Mouse (Mus musculus): ENCODE results near the gene Fgb. TPM values are rescaled to one million over a fixed set of nuclear protein-coding genes. Genes with fewer than 3 reads are reported as not detected.
A peak's percentile ranks its signal among the peaks of the same experiment; 100 is the strongest.

Gene Fgb
- polyA plus RNA-seq, 1 experiment from 2014 or later: not detected

DNA sequence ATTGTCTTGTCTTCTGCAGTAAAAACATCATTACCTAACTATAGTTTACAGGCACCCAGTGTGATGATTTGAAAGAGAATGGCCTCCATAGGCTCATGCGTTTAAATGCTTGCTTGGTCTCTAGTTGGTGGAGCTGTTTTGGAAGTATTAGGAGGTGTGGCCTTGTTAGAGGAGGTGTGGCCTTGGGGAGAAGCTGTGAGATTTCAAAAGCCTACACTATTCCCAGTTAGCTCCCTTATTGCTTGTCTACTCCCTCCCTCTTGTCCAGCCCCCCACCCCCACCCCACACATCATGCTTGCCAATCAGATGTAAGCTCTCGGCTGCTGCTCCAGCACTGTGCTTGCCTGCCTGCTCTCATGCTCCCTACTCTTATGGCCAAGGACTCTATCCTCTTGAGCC is 7.4 kb upstream of the Fgb start:
- no peaks in the 10 kb centered on the region for H3K9me3 ChIP-seq (replicated peaks; ENCODE audit: control insufficient read depth, low read length, poor library complexity, severe bottlenecking)
- WGBS: 88% methylated on average over 2 of the region's 2 CpGs
- H3K4me3 ChIP-seq (ENCODE audit: low read depth, low read length): no peak overlapping the region
- H3K27me3 ChIP-seq (ENCODE audit: control insufficient read depth, insufficient read depth, low read depth, low read length): no peaks in the 10 kb centered on the region
- H3K4me1 ChIP-seq (ENCODE audit: control insufficient read depth, insufficient read depth, low read length): peaks cover 11% of the 10 kb centered on the region
- no peak overlapping the region for H3K4me2 ChIP-seq (ENCODE audit: low read length)
- H3K9ac ChIP-seq (ENCODE audit: low read depth, low read length): no peak overlapping the region
- H3K36me3 ChIP-seq (ENCODE audit: control insufficient read depth, insufficient read depth, low read length): peaks cover 29% of the 10 kb centered on the region
- no peak overlapping the region for H3K27ac ChIP-seq (ENCODE audit: low read length)
- no peak for ATAC-seq

DNA sequence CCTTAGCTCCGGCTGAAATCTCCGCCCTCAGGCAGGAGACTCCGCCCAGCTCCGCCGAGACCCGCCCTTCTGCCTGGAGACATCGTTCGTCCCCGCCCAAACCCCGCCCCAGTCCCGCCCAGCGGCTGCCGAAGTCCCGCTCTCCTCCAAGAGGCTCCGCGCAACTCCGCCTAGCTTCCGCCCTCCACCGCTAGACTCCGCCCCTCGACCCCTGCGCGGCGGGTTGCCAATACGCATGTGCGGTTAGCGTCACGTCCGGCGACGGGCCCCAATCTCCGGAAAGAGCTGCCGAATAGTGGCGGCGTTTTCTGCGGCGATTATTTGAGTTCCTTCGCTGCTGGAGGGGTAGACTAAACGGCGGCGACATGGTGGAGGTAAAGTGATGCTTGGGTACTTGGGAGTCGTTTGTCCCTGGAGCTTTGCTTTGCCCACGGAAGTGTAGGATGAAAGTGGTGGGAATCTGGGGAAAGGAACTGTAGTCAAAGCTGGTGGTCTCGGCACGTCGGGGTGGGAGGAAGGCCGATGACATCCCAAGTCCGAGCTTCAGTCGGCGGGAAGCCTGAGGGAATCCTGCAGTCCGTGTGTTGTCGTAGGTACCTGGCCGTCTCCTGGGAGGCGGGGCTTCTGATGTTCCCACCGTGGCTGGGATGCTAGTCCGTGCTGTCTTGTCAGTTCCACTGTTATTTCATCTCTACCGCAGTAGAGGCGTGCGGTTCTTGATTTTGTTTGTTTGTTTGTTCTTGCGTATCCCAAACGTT is 5.8 kb upstream of the Fgb start, which contains the start of gene Plrg1:
Gene Plrg1 (plus strand): TSS at position 242 of the 758 bp plus-strand sequence.
- WGBS: under 1% methylated on average over 61 of the region's 61 CpGs
- peak; percentile 99 for ATAC-seq
- Histone ChIP-seq H3K36me3 (ENCODE audit: control insufficient read depth, insufficient read depth, low read length) (peaks cover 13% of the 10 kb centered on the region), H3K27ac (ENCODE audit: low read length) (peak within 1 kb of the TSS; percentile 82), H3K4me3 (ENCODE audit: low read depth, low read length) (peak within 1 kb of the TSS; percentile 73), H3K27me3 (ENCODE audit: control insufficient read depth, insufficient read depth, low read depth, low read length) (no peaks in the 10 kb centered on the region), H3K9ac (ENCODE audit: low read depth, low read length) (peak within 1 kb of the TSS; percentile 86), H3K9me3 (replicated peaks; ENCODE audit: control insufficient read depth, low read length, poor library complexity, severe bottlenecking) (no peaks in the 10 kb centered on the region), H3K4me2 (ENCODE audit: low read length) (peak within 1 kb of the TSS; percentile 93), H3K4me1 (ENCODE audit: control insufficient read depth, insufficient read depth, low read length) (peaks cover 11% of the 10 kb centered on the region)

DNA sequence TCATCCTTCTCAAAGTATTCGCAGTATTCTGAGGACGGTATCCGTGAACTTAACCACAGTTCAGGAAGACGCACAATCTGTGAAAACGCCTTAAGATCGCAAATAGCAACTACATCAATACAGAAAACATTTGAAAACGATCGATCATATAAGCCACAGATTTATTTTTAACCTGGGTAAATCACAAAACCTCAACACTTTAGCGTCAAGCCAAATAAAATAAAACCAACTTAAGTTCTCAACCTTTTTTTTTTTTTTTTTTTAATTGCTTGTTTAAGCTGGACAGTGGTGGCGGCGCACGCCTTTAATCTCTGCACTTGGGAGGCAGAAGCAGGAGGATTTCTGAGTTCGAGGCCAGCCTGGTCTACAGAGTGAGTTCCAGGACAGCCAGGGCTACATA is 5.1 kb upstream of the Fgb start:
- Histone ChIP-seq H3K4me1 (ENCODE audit: control insufficient read depth, insufficient read depth, low read length) (peaks cover 11% of the 10 kb centered on the region), H3K27me3 (ENCODE audit: control insufficient read depth, insufficient read depth, low read depth, low read length) (no peaks in the 10 kb centered on the region), H3K4me2 (ENCODE audit: low read length) (peak overlapping the region; percentile 49), H3K9me3 (replicated peaks; ENCODE audit: control insufficient read depth, low read length, poor library complexity, severe bottlenecking) (no peaks in the 10 kb centered on the region), H3K4me3 (ENCODE audit: low read depth, low read length) (peak overlapping the region; percentile 73), H3K27ac (ENCODE audit: low read length) (no peak overlapping the region), H3K9ac (ENCODE audit: low read depth, low read length) (no peak overlapping the region), H3K36me3 (ENCODE audit: control insufficient read depth, insufficient read depth, low read length) (peaks cover 13% of the 10 kb centered on the region)
- ATAC-seq: no peak
- 42% methylated on average over 13 of the region's 13 CpGs for whole genome bisulfite sequencing

DNA sequence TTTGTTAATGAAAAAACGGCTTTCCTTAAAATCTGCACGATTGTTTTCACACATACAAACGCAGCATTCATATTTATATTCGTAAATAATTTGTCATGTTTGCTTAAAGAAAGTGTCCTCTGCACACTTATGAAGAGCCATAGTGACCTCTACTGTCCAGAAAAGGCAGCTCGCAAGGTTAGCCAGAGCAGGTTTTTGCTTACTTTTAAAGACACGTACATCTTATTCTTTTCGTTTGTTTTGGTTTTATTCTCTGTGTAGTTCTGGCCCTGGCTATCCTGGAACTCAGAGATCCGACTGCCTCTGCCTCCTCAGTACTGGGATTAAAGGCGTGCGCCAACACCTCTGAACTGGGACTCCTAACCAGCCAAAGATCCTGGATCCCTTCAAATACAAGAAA is 4.1 kb upstream of the Fgb start:
- 33% methylated on average over 10 of the region's 10 CpGs for WGBS
- H3K9me3 ChIP-seq (replicated peaks; ENCODE audit: control insufficient read depth, low read length, poor library complexity, severe bottlenecking): no peaks in the 10 kb centered on the region
- H3K4me1 ChIP-seq (ENCODE audit: control insufficient read depth, insufficient read depth, low read length): peaks cover 11% of the 10 kb centered on the region
- no peaks in the 10 kb centered on the region for H3K27me3 ChIP-seq (ENCODE audit: control insufficient read depth, insufficient read depth, low read depth, low read length)
- no peak for ATAC-seq
- H3K4me3 ChIP-seq (ENCODE audit: low read depth, low read length): no peak overlapping the region
- H3K36me3 ChIP-seq (ENCODE audit: control insufficient read depth, insufficient read depth, low read length): peaks cover 3% of the 10 kb centered on the region
- no peak overlapping the region for H3K4me2 ChIP-seq (ENCODE audit: low read length)
- no peak overlapping the region for H3K27ac ChIP-seq (ENCODE audit: low read length)
- no peak overlapping the region for H3K9ac ChIP-seq (ENCODE audit: low read depth, low read length)

DNA sequence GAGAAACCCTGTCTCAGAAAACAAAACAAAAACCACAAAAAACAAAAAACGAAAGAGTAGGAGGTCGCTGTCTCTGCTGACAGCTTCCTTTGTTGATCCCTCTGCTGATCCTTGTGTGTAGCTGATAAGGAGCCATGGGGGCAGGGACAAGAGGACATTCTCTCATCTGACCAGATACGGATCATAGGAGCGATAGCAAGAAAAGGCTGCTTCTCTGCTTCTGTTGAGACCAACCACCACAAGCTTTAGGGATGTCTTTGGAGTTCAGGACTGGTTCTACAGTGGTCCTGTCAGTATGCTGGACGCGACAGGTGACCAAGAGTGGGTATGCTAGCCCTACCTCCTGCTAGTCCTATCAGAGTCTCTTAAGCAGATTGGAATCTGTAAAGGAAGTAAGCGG is 3.5 kb upstream of the Fgb start:
- H3K36me3 ChIP-seq (ENCODE audit: control insufficient read depth, insufficient read depth, low read length): no peaks in the 10 kb centered on the region
- no peak for ATAC-seq
- no peaks in the 10 kb centered on the region for H3K9me3 ChIP-seq (replicated peaks; ENCODE audit: control insufficient read depth, low read length, poor library complexity, severe bottlenecking)
- H3K4me2 ChIP-seq (ENCODE audit: low read length): no peak overlapping the region
- peaks cover 11% of the 10 kb centered on the region for H3K4me1 ChIP-seq (ENCODE audit: control insufficient read depth, insufficient read depth, low read length)
- H3K27me3 ChIP-seq (ENCODE audit: control insufficient read depth, insufficient read depth, low read depth, low read length): no peaks in the 10 kb centered on the region
- no peak overlapping the region for H3K4me3 ChIP-seq (ENCODE audit: low read depth, low read length)
- no peak overlapping the region for H3K27ac ChIP-seq (ENCODE audit: low read length)
- no peak overlapping the region for H3K9ac ChIP-seq (ENCODE audit: low read depth, low read length)
- 88% methylated on average over 7 of the region's 7 CpGs for WGBS

DNA sequence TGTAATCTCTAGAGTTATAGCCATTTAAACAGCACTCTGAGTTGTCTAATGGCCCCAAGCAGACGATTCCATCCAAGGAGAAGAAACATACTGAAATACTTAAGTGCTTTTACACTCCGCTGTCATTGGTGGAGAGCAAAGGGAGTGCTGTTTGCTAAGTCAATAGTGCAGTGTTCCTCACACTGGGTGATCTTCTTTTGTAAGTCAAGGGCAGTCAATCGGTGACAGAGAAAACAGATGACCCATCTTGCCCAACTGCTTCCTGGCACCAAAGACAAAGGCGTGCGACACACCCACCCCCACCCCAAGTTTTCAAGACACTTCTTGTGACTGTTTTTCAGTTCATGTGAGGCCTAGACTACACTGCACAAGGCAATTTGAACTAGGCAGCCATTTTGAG is 2.4 kb upstream of the Fgb start:
- Histone ChIP-seq H3K27ac (ENCODE audit: low read length) (no peak overlapping the region), H3K9ac (ENCODE audit: low read depth, low read length) (no peak overlapping the region), H3K36me3 (ENCODE audit: control insufficient read depth, insufficient read depth, low read length) (no peaks in the 10 kb centered on the region), H3K4me3 (ENCODE audit: low read depth, low read length) (no peak overlapping the region), H3K27me3 (ENCODE audit: control insufficient read depth, insufficient read depth, low read depth, low read length) (no peaks in the 10 kb centered on the region), H3K9me3 (replicated peaks; ENCODE audit: control insufficient read depth, low read length, poor library complexity, severe bottlenecking) (no peaks in the 10 kb centered on the region), H3K4me2 (ENCODE audit: low read length) (no peak overlapping the region), H3K4me1 (ENCODE audit: control insufficient read depth, insufficient read depth, low read length) (peaks cover 11% of the 10 kb centered on the region)
- WGBS: 84% methylated on average over 5 of the region's 5 CpGs
- ATAC-seq: no peak

DNA sequence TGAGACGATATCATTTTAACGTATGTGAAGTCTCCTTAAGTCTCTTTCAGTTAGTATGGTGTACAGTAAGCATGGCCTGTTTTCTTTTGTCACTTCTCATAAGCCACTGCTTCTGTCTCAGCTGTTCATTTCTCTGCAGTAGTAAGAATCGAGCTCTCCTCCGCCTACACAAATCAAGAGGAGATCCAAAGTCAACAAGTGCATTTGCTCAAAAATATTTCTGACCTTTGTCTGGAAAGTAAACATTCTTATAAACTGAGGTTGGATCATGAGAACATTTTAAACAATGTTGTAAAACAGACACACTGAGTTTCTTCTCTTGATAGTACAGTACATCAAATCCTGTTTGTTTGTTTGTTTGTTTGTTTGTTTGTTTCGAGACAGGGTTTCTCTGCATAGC is 998 bp upstream of the Fgb start:
- no peaks in the 10 kb centered on the region for H3K36me3 ChIP-seq (ENCODE audit: control insufficient read depth, insufficient read depth, low read length)
- H3K27ac ChIP-seq (ENCODE audit: low read length): no peak overlapping the region
- H3K4me2 ChIP-seq (ENCODE audit: low read length): no peak overlapping the region
- no peaks in the 10 kb centered on the region for H3K27me3 ChIP-seq (ENCODE audit: control insufficient read depth, insufficient read depth, low read depth, low read length)
- no peak overlapping the region for H3K4me3 ChIP-seq (ENCODE audit: low read depth, low read length)
- H3K4me1 ChIP-seq (ENCODE audit: control insufficient read depth, insufficient read depth, low read length): no peaks in the 10 kb centered on the region
- 90% methylated on average over 5 of the region's 5 CpGs for WGBS
- no peak for ATAC-seq
- H3K9me3 ChIP-seq (replicated peaks; ENCODE audit: control insufficient read depth, low read length, poor library complexity, severe bottlenecking): no peaks in the 10 kb centered on the region
- no peak overlapping the region for H3K9ac ChIP-seq (ENCODE audit: low read depth, low read length)

DNA sequence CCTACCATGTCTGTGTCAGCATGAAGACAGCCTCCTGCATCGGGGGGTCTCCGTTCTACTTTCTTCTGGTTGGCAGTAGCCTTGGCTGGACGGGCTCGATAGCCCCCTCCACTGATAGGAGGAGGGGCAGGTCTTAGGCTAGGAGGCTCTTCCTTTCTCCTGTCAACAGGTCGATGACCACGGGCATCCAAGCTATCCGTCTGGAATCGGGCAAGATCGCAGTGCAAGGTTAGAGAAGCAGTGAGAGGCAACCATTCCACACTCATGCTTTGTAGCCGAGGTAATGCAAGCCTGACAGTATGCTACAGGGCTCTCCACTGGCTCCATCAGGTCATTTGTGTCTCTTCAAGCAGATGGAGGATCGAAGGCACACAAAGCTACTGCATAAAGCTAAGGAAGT is 3.0 kb downstream of the Fgb start:
- Histone ChIP-seq H3K4me3 (ENCODE audit: low read depth, low read length) (no peak overlapping the region), H3K36me3 (ENCODE audit: control insufficient read depth, insufficient read depth, low read length) (no peaks in the 10 kb centered on the region), H3K27me3 (ENCODE audit: control insufficient read depth, insufficient read depth, low read depth, low read length) (no peaks in the 10 kb centered on the region), H3K27ac (ENCODE audit: low read length) (no peak overlapping the region), H3K9me3 (replicated peaks; ENCODE audit: control insufficient read depth, low read length, poor library complexity, severe bottlenecking) (no peaks in the 10 kb centered on the region), H3K9ac (ENCODE audit: low read depth, low read length) (no peak overlapping the region), H3K4me2 (ENCODE audit: low read length) (no peak overlapping the region), H3K4me1 (ENCODE audit: control insufficient read depth, insufficient read depth, low read length) (no peaks in the 10 kb centered on the region)
- 88% methylated on average over 11 of the region's 11 CpGs for WGBS
- ATAC-seq: no peak

DNA sequence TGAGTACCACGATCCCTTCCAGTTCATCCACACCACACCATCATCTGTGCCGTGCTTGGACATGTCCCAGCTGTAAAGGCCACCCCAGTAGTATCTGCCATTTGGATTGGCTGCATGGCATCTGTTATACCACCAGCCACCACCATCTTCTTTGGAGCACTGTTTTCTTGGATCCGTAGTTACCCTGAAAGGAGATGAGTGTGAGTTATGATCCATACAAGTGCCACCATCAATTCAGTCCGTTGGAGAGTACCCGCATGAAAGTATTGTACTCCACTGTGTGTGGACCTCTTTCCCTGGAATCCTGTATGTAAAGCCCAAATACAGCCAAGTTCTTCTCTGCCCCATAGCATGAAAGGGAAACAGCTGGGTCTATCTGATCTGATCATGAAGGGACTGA is 7.2 kb downstream of the Fgb start:
- H3K27me3 ChIP-seq (ENCODE audit: control insufficient read depth, insufficient read depth, low read depth, low read length): no peaks in the 10 kb centered on the region
- H3K4me2 ChIP-seq (ENCODE audit: low read length): no peak overlapping the region
- no peak overlapping the region for H3K27ac ChIP-seq (ENCODE audit: low read length)
- no peaks in the 10 kb centered on the region for H3K9me3 ChIP-seq (replicated peaks; ENCODE audit: control insufficient read depth, low read length, poor library complexity, severe bottlenecking)
- no peaks in the 10 kb centered on the region for H3K4me1 ChIP-seq (ENCODE audit: control insufficient read depth, insufficient read depth, low read length)
- H3K4me3 ChIP-seq (ENCODE audit: low read depth, low read length): no peak overlapping the region
- no peak overlapping the region for H3K9ac ChIP-seq (ENCODE audit: low read depth, low read length)
- WGBS: 91% methylated on average over 5 of the region's 5 CpGs
- ATAC-seq: no peak
- no peaks in the 10 kb centered on the region for H3K36me3 ChIP-seq (ENCODE audit: control insufficient read depth, insufficient read depth, low read length)
